Mouse (Mus musculus): ENCODE measurements around the gene Nkd1. TPM values are rescaled to one million over a fixed set of nuclear protein-coding genes. Genes with fewer than 3 reads are reported as not detected.
A peak's percentile ranks its signal among the peaks of the same experiment; 100 is the strongest.

The Nkd1 gene
- polyA plus RNA-seq, 1 experiment from 2014 or later = 57.4 TPM

DNA sequence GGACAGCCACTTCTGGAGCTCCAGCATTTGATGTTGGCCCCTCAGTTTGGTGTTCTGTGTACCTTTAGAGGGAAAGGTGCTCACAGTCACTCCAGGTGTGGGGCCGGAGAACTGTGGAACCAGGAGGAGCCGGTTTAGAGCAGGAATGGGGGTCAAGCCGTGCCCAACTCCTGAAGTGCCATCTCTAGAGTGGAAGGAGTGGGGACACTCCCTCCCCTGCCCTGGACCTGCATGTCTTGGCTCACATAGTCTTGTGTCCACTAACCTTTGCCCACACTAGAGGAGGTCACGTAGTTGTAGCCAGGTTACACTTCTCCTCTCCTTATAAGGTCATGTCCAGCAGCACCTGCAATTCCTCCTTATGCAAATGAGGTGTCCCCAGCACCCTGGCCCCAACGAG, 14.2 kb upstream of the Nkd1 start:
- no peak overlapping the region for H3K4me3 ChIP-seq (ENCODE audit: low read depth, low read length)
- H3K4me2 ChIP-seq (replicated peaks; ENCODE audit: low read depth) = no peak overlapping the region
- DNase-seq (ENCODE audit: low spot score) (no peak), ATAC-seq (ENCODE audit: low FRiP score, low TSS enrichment) (no peak)
- TF ChIP-seq CTCF (IDR thresholded peaks at IDR 0.05; ENCODE audit: low read depth) = no peak
- TF ChIP-seq EP300 (optimal IDR thresholded peaks at IDR 0.05) = no peak
- no peaks in the 10 kb centered on the region for H3K27me3 ChIP-seq (ENCODE audit: control insufficient read depth, insufficient read depth, low read length)
- no peak overlapping the region for H3K9ac ChIP-seq (ENCODE audit: low read length)
- H3K27ac ChIP-seq (replicated peaks) = no peak overlapping the region
- H3K36me3 ChIP-seq (ENCODE audit: control insufficient read depth, insufficient read depth, low read length) = no peaks in the 10 kb centered on the region
- 71% methylated on average over 5 of the region's 5 CpGs for WGBS
- H3K9me3 ChIP-seq (ENCODE audit: control insufficient read depth, low read length) = no peaks in the 10 kb centered on the region
- H3K4me1 ChIP-seq (replicated peaks; ENCODE audit: control insufficient read depth, insufficient read depth) = no peaks in the 10 kb centered on the region

DNA sequence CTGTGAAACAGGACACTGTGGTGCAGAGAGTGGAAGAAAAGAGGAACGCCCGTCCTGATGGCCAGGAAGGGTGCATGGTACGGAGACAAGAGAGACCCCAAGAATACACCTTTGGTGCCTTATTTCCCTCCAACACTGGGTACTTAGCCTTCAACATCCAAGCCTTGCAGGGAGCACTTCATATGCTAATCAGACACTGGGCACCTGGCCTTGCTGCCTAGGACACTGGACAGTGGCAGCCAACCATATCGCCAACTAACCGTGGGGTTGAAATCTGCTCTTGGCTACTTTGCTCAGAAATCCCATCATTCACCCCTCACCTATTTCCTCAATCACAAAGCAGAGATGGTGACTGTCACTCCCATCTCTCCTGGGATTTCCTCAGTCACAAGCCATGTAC, 10.1 kb upstream of the Nkd1 start:
- TF ChIP-seq CTCF (IDR thresholded peaks at IDR 0.05; ENCODE audit: low read depth) = no peak
- no peak for TF ChIP-seq EP300 (optimal IDR thresholded peaks at IDR 0.05)
- WGBS = 94% methylated on average over 5 of the region's 5 CpGs
- DNase-seq (ENCODE audit: low spot score) (no peak), ATAC-seq (ENCODE audit: low FRiP score, low TSS enrichment) (no peak)
- no peak overlapping the region for H3K4me3 ChIP-seq (ENCODE audit: low read depth, low read length)
- no peak overlapping the region for H3K4me2 ChIP-seq (replicated peaks; ENCODE audit: low read depth)
- H3K36me3 ChIP-seq (ENCODE audit: control insufficient read depth, insufficient read depth, low read length) = no peaks in the 10 kb centered on the region
- no peak overlapping the region for H3K27ac ChIP-seq (replicated peaks)
- H3K9ac ChIP-seq (ENCODE audit: low read length) = no peak overlapping the region
- H3K4me1 ChIP-seq (replicated peaks; ENCODE audit: control insufficient read depth, insufficient read depth) = no peaks in the 10 kb centered on the region
- no peaks in the 10 kb centered on the region for H3K9me3 ChIP-seq (ENCODE audit: control insufficient read depth, low read length)
- H3K27me3 ChIP-seq (ENCODE audit: control insufficient read depth, insufficient read depth, low read length) = no peaks in the 10 kb centered on the region; the same call in 1 of the 2 replicates

DNA sequence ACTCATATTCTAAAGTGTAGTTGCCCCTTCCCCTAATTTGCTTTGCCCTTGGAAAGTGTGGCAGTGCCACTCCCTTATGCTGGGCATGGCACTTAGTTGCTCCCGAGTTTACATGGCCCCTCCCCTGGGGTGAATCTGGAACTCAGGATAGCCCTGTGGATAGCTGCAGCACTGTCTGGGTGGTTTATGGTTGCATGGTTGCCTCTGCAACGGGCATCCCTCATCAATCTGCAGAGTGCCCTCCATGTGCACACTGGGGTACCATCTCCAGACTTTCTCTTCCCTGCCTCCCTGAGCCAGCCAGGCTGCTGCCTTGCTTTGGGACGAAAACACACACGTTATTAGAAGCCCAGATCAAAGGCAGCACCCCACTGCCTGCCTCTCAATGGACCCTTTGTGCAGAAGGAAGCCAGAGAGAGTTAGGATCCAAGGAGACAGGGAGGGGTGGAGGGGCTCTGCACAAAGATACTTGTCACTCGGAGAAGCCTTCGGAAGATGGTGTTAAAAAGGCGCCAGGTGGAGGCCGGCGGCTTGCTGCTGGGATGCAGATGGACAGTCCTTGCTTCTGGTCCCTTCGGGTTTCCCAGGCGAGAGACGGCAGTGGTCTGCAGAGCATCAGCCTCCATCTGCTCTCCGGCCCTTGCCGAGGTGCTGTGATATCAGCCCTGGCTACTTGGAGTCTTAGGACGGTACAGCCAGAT, 8.9 kb upstream of the Nkd1 start:
- WGBS = 15% methylated on average over 15 of the region's 15 CpGs
- no peak overlapping the region for H3K27ac ChIP-seq (replicated peaks)
- no peak overlapping the region for H3K4me3 ChIP-seq (ENCODE audit: low read depth, low read length)
- no peak overlapping the region for H3K4me2 ChIP-seq (replicated peaks; ENCODE audit: low read depth)
- no peaks in the 10 kb centered on the region for H3K4me1 ChIP-seq (replicated peaks; ENCODE audit: control insufficient read depth, insufficient read depth)
- no peak overlapping the region for H3K9ac ChIP-seq (ENCODE audit: low read length)
- no peak for ATAC-seq (ENCODE audit: low FRiP score, low TSS enrichment)
- no peak for DNase-seq (ENCODE audit: low spot score)
- no peak for TF ChIP-seq EP300 (optimal IDR thresholded peaks at IDR 0.05)
- TF ChIP-seq CTCF (IDR thresholded peaks at IDR 0.05; ENCODE audit: low read depth) = no peak
- H3K27me3 ChIP-seq (ENCODE audit: control insufficient read depth, insufficient read depth, low read length) = no peaks in the 10 kb centered on the region; the same call in 1 of the 2 replicates
- no peaks in the 10 kb centered on the region for H3K36me3 ChIP-seq (ENCODE audit: control insufficient read depth, insufficient read depth, low read length)
- no peaks in the 10 kb centered on the region for H3K9me3 ChIP-seq (ENCODE audit: control insufficient read depth, low read length)

DNA sequence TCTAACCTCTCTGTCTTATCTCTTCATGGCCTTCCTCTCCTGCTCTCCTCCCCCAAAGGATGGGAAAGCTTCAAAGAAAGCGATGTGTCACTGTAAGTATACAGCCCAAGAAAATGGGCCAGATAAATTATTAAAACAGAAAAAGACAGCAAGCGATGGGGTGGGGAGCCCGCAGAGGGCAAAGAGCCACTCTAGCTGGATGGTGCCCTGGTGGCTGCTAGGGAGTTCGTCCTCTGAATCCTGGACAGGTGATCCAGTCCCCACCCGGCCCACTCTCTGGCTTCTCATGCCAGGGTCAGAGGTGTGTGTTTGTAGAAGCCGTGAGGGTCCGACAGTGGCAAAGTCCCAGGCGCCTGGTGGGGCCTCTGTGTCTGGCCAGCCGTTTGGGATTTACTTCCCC, 3.1 kb upstream of the Nkd1 start:
- Histone ChIP-seq H3K9ac (ENCODE audit: low read length) (no peak overlapping the region), H3K4me2 (replicated peaks; ENCODE audit: low read depth) (no peak overlapping the region), H3K36me3 (ENCODE audit: control insufficient read depth, insufficient read depth, low read length) (no peaks in the 10 kb centered on the region), H3K4me3 (ENCODE audit: low read depth, low read length) (no peak overlapping the region), H3K27me3 (ENCODE audit: control insufficient read depth, insufficient read depth, low read length) (no peaks in the 10 kb centered on the region; the same call in 1 of the 2 replicates), H3K9me3 (ENCODE audit: control insufficient read depth, low read length) (no peaks in the 10 kb centered on the region), H3K27ac (replicated peaks) (no peak overlapping the region), H3K4me1 (replicated peaks; ENCODE audit: control insufficient read depth, insufficient read depth) (no peaks in the 10 kb centered on the region)
- ATAC-seq (ENCODE audit: low FRiP score, low TSS enrichment) (no peak), DNase-seq (ENCODE audit: low spot score) (no peak)
- TF ChIP-seq CTCF (IDR thresholded peaks at IDR 0.05; ENCODE audit: low read depth) (no peak), EP300 (optimal IDR thresholded peaks at IDR 0.05) (no peak)
- WGBS = 57% methylated on average over 9 of the region's 9 CpGs

DNA sequence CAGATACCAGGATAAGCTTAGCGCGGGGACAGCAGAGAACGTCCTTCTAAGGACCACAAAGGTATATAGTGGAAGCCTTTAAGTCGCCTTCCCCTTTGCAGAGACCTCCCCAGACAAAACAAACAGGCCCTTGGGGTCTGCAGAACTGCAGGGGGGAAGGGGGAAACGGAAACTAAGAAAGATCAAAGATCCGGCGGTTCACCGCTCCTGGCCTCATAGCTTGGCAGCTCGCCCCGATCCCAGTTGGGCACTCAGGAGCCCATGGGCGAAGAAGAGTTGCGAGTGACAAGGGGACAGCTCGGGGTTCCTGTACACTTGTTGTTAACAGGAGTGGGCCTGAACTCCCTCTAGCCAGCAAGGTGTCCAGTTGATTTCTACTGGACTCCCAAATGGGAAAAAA, 773 bp upstream of the Nkd1 start:
- no peaks in the 10 kb centered on the region for H3K4me1 ChIP-seq (replicated peaks; ENCODE audit: control insufficient read depth, insufficient read depth)
- H3K27ac ChIP-seq (replicated peaks) = no peak overlapping the region
- no peaks in the 10 kb centered on the region for H3K9me3 ChIP-seq (ENCODE audit: control insufficient read depth, low read length)
- no peak overlapping the region for H3K9ac ChIP-seq (ENCODE audit: low read length)
- TF ChIP-seq EP300 (optimal IDR thresholded peaks at IDR 0.05) = no peak
- TF ChIP-seq CTCF (IDR thresholded peaks at IDR 0.05; ENCODE audit: low read depth) = no peak
- H3K36me3 ChIP-seq (ENCODE audit: control insufficient read depth, insufficient read depth, low read length) = no peaks in the 10 kb centered on the region
- ATAC-seq (ENCODE audit: low FRiP score, low TSS enrichment) (no peak), DNase-seq (ENCODE audit: low spot score) (no peak)
- H3K4me2 ChIP-seq (replicated peaks; ENCODE audit: low read depth) = peak overlapping the region; percentile 77
- H3K4me3 ChIP-seq (ENCODE audit: low read depth, low read length) = 0 out of 2 replicates have a peak overlapping the region, but pooled peaks have one; percentile 76
- WGBS = 27% methylated on average over 13 of the region's 13 CpGs
- no peaks in the 10 kb centered on the region; the same call in 1 of the 2 replicates for H3K27me3 ChIP-seq (ENCODE audit: control insufficient read depth, insufficient read depth, low read length)
